Mouse (Mus musculus) forebrain, embryonic 13.5 days (tissue): Measurements from ENCODE around the gene Lrrc72. TPM values are rescaled to one million over a fixed set of nuclear protein-coding genes. Genes with fewer than 3 reads are reported as not detected.

Experiments
- ATAC-seq: fragments of 200-750 bp; cut with Nextera tagmentation; 2 replicates; pipeline ENCODE4 v1.8.0; 2017
- H3K27ac ChIP-seq: fragments of 300-500 bp; sonication (generic); 2 replicates; pipeline ENCODE4 v1.5.1; 2015; ENCODE audit warnings: inconsistent platforms, mild to moderate bottlenecking, moderate library complexity
- H3K27me3 ChIP-seq: fragments of 300-500 bp; sonication (generic); 2 replicates; pipeline ENCODE4 v1.6.1; 2015; ENCODE audit warnings: mild to moderate bottlenecking, inconsistent platforms
- H3K36me3 ChIP-seq: fragments of 300-500 bp; sonication (generic); 2 replicates; pipeline ENCODE4 v1.6.1; 2015; ENCODE audit warnings: mild to moderate bottlenecking, inconsistent platforms; ENCODE audit not compliant: poor library complexity, severe bottlenecking
- H3K4me1 ChIP-seq: fragments of 300-500 bp; sonication (generic); 2 replicates; pipeline ENCODE4 v1.6.1; 2015; ENCODE audit warnings: inconsistent platforms
- H3K4me2 ChIP-seq: fragments of 300-500 bp; sonication (generic); 2 replicates; pipeline ENCODE4 v1.6.1; 2015; ENCODE audit warnings: inconsistent platforms, mild to moderate bottlenecking, moderate library complexity
- H3K4me3 ChIP-seq: fragments of 300-500 bp; sonication (generic); 2 replicates; pipeline ENCODE4 v1.5.1; 2015; ENCODE audit warnings: mild to moderate bottlenecking, inconsistent platforms
- H3K9ac ChIP-seq: fragments of 300-500 bp; sonication (generic); 2 replicates; pipeline ENCODE4 v1.6.1; 2015; ENCODE audit warnings: mild to moderate bottlenecking, inconsistent platforms
- H3K9me3 ChIP-seq: fragments of 300-500 bp; sonication (generic); replicated peaks from 2 replicates; pipeline ENCODE4 v1.6.1; 2016; ENCODE audit warnings: inconsistent platforms
- WGBS: fragments of 180-500 bp; shearing (Covaris S2); methylation state at CpG from one replicate; pipeline ENCODE4 v1.1.7; 2015; 5-methylcytosine and 5-hydroxymethylcytosine counted together
- polyA plus RNA-seq: library from polyadenylated mRNA; unstranded; fragments of >200 nt; fragmentation: Nextera tagmentation; extraction: Ambion mirVana; gene quantifications from 2 replicates; pipeline ENCODE4 v1.2.1, GENCODE M21; 2015

The Lrrc72 gene
- polyA plus RNA-seq, 1 experiment from 2014 or later, result not detected

DNA sequence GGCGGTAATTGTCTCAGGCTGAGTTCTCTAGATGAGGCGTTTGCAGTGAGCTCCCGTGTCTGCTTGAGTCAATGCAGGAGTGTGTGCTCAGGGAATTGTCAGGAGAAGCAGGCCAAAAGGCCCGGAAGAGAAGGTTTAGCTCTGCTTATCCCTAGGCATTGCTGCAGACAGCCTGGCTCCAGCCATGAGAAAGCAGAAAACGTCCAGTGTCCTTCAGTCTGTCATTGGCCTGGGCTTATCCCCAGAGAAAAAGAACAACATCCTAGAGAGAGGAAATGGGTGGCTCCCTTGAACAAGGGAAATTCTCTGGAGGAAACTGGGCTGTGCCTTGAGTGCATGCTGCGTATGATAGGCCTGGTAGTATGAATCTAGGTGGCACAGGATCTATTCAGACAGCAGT is 70.6 kb downstream of the Lrrc72 start:
- H3K36me3 ChIP-seq, result peaks cover 52% of the 10 kb centered on the region
- H3K9ac ChIP-seq, result no peak overlapping the region
- no peaks in the 10 kb centered on the region for H3K9me3 ChIP-seq
- H3K4me3 ChIP-seq, result no peak overlapping the region
- H3K27me3 ChIP-seq, result no peaks in the 10 kb centered on the region
- ATAC-seq, result no peak
- no peaks in the 10 kb centered on the region for H3K4me1 ChIP-seq
- H3K27ac ChIP-seq, result no peak overlapping the region
- no peak overlapping the region for H3K4me2 ChIP-seq
- 94% methylated on average over 6 of the region's 6 CpGs for WGBS

GRCm38 (mm10) chr12:36177227-36177626 is 76.0 kb downstream of the Lrrc72 start:
- H3K9me3 ChIP-seq, result no peaks in the 10 kb centered on the region
- ATAC-seq, result no peak
- H3K36me3 ChIP-seq, result peaks cover 63% of the 10 kb centered on the region
- no peaks in the 10 kb centered on the region for H3K27me3 ChIP-seq
- H3K4me3 ChIP-seq, result no peak overlapping the region
- no peak overlapping the region for H3K9ac ChIP-seq
- H3K27ac ChIP-seq, result no peak overlapping the region
- no peak overlapping the region for H3K4me2 ChIP-seq
- 94% methylated on average over 5 of the region's 5 CpGs for WGBS
- no peaks in the 10 kb centered on the region for H3K4me1 ChIP-seq

GRCm38 (mm10) chr12:36165299-36165698 is 87.9 kb downstream of the Lrrc72 start:
- Histone ChIP-seq H3K4me3 (no peak overlapping the region), H3K27ac (no peak overlapping the region), H3K4me2 (no peak overlapping the region), H3K27me3 (no peaks in the 10 kb centered on the region), H3K9me3 (no peaks in the 10 kb centered on the region), H3K36me3 (peaks cover 6% of the 10 kb centered on the region), H3K9ac (no peak overlapping the region), H3K4me1 (0 out of 2 replicates have a peak, but pooled peaks cover 3% of the 10 kb centered on the region)
- no peak for ATAC-seq
- WGBS, result 25% methylated on average over 1 of the region's 1 CpGs

DNA sequence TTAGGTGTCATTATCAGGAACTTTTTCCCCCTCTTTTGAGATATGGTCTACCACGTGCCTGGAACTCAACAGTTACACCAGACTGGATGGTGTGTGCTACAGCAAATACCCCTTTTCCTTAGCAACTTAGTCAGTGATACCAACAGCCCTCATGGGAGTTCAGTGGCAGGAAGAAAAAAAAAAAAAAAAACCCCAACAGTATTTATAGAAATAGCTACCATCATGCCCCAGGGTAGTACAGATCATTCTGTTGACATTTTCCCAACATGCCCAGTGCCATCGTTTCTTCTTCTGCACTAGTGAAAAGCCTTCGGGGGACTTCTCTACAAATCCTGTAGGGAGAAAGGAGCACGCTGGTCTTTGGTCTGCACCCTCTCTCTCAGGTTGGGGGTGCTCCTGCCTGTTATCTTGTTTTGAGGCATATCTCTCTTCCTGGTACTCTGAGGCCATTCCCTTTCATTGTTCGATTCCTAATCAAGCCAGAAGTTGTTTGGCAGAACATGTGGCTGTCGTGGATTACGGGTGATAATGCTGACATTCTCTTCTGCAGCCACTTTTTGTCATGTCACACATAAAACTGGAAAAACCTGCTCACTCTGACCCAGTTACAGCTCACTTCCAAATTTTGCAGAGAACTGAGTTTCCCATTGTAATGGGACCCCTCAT is 88.9 kb downstream of the Lrrc72 start:
- no peak overlapping the region for H3K4me3 ChIP-seq
- H3K4me1 ChIP-seq, result 0 out of 2 replicates have a peak, but pooled peaks cover 3% of the 10 kb centered on the region
- no peak overlapping the region for H3K9ac ChIP-seq
- no peak for ATAC-seq
- no peaks in the 10 kb centered on the region for H3K27me3 ChIP-seq
- no peaks in the 10 kb centered on the region for H3K9me3 ChIP-seq
- H3K36me3 ChIP-seq, result peaks cover 6% of the 10 kb centered on the region; the same call in 1 of the 2 replicates
- H3K27ac ChIP-seq, result no peak overlapping the region
- no peak overlapping the region for H3K4me2 ChIP-seq
- 88% methylated on average over 7 of the region's 7 CpGs for WGBS

Other genes starting within 250 kb of the Lrrc72 start
- gene Tspan13, start 210.9 kb downstream of the Lrrc72 start, polyA plus RNA-seq, result 272 and 274 TPM in 2 replicates
- 41.4 and 42.5 TPM in 2 replicates for gene Ankmy2, start 96.3 kb downstream of the Lrrc72 start, polyA plus RNA-seq
- gene Bzw2, start 95.3 kb downstream of the Lrrc72 start, polyA plus RNA-seq, result 399 and 418 TPM in 2 replicates
- gene Sostdc1, start 60.7 kb upstream of the Lrrc72 start, polyA plus RNA-seq, result 6.4 and 10.0 TPM in 2 replicates
- 6.8 and 6.9 TPM in 2 replicates for gene Ispd, start 128.1 kb upstream of the Lrrc72 start, polyA plus RNA-seq
- gene D630036H23Rik, start 128.8 kb upstream of the Lrrc72 start, polyA plus RNA-seq, result 2.0 and 2.2 TPM in 2 replicates